Mouse (Mus musculus): ENCODE data around the gene Vmn1r219. TPM values are rescaled to one million over a fixed set of nuclear protein-coding genes. Genes with fewer than 3 reads are reported as not detected.
"Not testable (repeated sequence)": the region's sequence is repeated elsewhere in the genome, so short reads cannot be mapped to it uniquely, and the experiment has no call there.

The Vmn1r219 gene
- not detected in 2 replicates for total RNA-seq (2015; ENCODE audit: low replicate concordance)
- 0.09 TPM in 1 of 2 replicates, not detected in the other for total RNA-seq (2017; ENCODE audit: low replicate concordance)

DNA sequence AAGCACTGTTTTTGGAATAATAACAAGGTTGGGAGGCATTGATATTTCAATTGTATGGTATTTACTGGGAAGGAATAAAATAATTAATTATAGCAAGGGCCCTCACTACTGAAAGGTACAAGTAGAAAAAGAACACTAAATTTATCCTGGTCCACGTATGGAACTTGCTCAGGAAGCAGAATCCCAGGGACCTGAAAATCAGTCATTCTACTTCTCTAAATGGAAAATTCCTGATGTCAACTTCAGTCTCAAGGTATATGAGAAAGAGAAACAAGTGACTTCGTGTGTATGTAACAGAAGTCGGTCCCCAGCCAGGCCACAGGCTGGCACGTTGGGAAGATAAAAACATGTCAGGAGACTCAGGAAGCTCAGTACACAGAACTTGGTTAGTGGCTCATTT is at the start of gene Vmn1r219:
Gene Vmn1r219 (plus strand): TSS at position 301 of the 400 bp plus-strand sequence.
- no peak for ATAC-seq (replicated peaks; ENCODE audit: low FRiP score, poor library complexity, severe bottlenecking)

DNA sequence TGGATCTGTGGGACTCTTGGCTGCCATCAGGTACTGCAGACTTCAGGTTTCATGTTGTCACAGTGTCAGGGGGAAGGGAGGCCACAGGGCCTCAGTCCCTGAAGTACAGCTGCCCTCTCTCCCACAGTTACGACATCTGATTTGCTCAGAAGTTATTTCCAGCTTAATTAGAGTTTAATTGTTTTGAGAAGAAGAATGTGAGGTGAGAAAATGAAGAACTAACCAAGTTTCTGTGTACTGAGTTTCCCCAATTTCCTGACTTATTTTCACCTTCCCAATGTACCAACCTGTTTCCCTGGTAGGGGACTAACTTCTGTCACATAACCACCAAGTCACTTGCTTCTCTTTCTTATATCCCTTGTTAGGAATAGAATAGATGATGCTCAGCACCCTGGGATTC is 41.0 kb upstream of the Vmn1r219 start, which contains the start of gene Vmn1r217:
Gene Vmn1r217 (minus strand): TSS at position 101 of the 400 bp plus-strand sequence.
- ATAC-seq (replicated peaks; ENCODE audit: low FRiP score, poor library complexity, severe bottlenecking): not testable (repeated sequence)

DNA sequence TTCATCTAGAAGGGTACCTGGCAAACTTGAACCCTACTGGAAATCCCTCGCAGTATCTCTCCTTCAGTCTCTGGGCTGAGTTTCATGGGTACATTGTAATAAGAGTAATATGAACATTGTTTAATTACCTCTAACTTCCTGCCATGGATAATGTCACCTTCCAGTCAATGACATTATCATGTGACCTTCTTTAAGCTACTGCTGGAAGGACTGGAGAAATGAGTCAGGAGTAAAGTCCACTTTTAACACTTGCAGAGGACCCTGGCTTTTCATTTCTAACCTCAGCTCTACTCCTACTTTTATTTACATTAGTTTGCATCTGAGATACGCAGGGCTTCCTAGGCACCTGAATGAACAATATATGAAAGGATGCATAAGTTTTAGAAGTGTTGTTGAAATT is 38.5 kb upstream of the Vmn1r219 start:
- ATAC-seq (replicated peaks; ENCODE audit: low FRiP score, poor library complexity, severe bottlenecking): no peak

DNA sequence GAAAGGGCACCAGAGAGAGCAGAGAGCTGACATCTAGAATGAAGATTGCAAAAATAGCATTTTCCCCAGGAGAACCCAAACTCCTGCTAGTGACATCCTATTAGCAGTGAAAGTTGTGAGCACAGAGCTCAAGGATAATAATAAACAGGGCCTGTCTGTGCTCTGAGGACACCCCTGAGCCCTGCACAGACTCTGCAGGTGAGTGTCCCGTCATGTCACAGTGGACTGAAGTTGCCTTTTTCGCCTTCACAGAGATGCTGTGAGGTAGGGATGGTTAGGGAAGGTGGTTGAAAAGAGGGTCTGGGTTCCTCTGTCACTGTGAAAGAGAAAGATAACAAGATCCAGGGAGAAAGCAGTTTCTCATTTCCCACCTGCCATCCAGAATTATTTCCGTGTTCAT is 26.0 kb upstream of the Vmn1r219 start, which contains the start of gene Vmn1r218:
Gene Vmn1r218 (plus strand): TSS at position 57 of the 400 bp plus-strand sequence.
- no peak for ATAC-seq (replicated peaks; ENCODE audit: low FRiP score, poor library complexity, severe bottlenecking)

DNA sequence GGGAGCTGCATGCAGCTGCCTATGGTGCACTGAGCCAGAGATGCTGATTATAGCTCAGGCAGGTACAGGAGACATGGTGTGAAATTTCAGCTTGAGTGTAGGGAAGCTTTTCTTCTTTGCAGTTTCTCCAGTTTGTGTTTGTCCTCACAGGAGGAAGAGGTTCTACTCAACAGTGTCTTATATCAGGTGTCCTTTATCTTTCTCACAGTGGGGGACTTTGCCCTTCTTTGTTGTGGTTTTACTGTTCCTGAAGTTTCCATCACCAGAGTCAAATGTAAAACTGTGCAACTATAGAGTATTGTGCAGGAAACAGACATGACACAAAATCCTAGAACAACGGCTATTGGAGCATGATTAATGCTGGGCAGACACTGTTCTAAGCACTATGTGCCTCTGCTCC is 25.6 kb upstream of the Vmn1r219 start:
- no peak for ATAC-seq (replicated peaks; ENCODE audit: low FRiP score, poor library complexity, severe bottlenecking)

GRCm38 (mm10) chr13:23138880-23139279 is 20.2 kb upstream of the Vmn1r219 start:
- no peak for ATAC-seq (replicated peaks; ENCODE audit: low FRiP score, poor library complexity, severe bottlenecking)

GRCm38 (mm10) chr13:23157848-23158247 is 1.3 kb upstream of the Vmn1r219 start:
- no peak for ATAC-seq (replicated peaks; ENCODE audit: low FRiP score, poor library complexity, severe bottlenecking)

GRCm38 (mm10) chr13:23166471-23166870 is 7.4 kb downstream of the Vmn1r219 start:
- ATAC-seq (replicated peaks; ENCODE audit: low FRiP score, poor library complexity, severe bottlenecking): not testable (repeated sequence)

DNA sequence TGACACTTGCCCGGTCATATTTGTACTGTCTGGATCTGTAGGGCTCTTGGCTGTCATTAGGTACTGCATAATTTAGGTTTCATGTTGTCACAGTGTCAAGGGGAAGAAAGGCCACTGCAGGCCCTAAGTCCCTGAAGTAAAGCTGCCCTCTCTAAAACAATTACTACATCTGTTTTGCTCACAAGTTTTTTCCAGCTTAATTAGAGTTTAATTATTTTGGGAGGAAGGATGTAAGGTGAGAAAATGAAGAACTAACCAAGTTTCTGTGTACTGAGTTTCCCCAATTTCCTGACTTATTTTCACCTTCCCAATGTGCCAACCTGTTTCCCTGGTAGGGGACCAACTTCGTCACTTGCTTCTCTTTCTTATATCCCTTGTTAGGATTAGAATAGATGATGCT is 28.8 kb downstream of the Vmn1r219 start, which contains the start of gene Vmn1r220:
Gene Vmn1r220 (minus strand): TSS at position 101 of the 400 bp plus-strand sequence.
- no peak for ATAC-seq (replicated peaks; ENCODE audit: low FRiP score, poor library complexity, severe bottlenecking)

- ATAC-seq (replicated peaks; ENCODE audit: low FRiP score, poor library complexity, severe bottlenecking): not testable (repeated sequence)
Observed at GRCm38 (mm10) chr13:23203885-23204284, 44.8 kb downstream of the Vmn1r219 start.

DNA sequence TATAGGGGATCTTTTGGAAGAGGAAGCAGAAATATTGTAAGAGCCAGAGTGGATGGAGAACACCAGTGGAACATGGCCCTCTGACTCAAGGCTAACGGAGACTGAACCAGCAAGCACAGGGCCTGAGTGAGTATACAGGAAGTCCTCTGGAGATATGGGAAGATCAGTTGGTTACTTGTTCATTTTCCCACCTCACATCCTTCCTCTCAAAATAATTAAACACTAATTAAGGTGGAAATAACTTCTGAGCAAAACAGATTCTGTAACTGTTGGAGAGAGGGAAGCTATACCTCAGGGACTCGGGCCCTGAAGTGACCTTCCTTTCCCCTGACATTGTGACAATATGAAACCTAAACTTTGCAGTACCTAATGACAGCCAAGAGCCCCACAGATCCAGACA is 54.7 kb downstream of the Vmn1r219 start, which contains the start of gene Vmn1r221:
Gene Vmn1r221 (plus strand): TSS at position 301 of the 400 bp plus-strand sequence.
- ATAC-seq (replicated peaks; ENCODE audit: low FRiP score, poor library complexity, severe bottlenecking): not testable (repeated sequence)

Other genes starting within 250 kb of the Vmn1r219 start
- gene Vmn1r213, start 151.7 kb upstream of the Vmn1r219 start, total RNA-seq (2015; ENCODE audit: low replicate concordance): not detected in 2 replicates
- gene Vmn1r213, start 151.7 kb upstream of the Vmn1r219 start, total RNA-seq (2017; ENCODE audit: low replicate concordance): 0.70 TPM in 1 of 2 replicates, not detected in the other
- gene Vmn1r214, start 128.9 kb upstream of the Vmn1r219 start, total RNA-seq (2015; ENCODE audit: low replicate concordance): not detected in 2 replicates
- gene Vmn1r214, start 128.9 kb upstream of the Vmn1r219 start, total RNA-seq (2017; ENCODE audit: low replicate concordance): not detected in 2 replicates
- not detected in 2 replicates for gene Vmn1r215, start 91.3 kb upstream of the Vmn1r219 start, total RNA-seq (2015; ENCODE audit: low replicate concordance)
- gene Vmn1r215, start 91.3 kb upstream of the Vmn1r219 start, total RNA-seq (2017; ENCODE audit: low replicate concordance): not detected in 2 replicates
- gene Vmn1r217, start 41.1 kb upstream of the Vmn1r219 start, total RNA-seq (2015; ENCODE audit: low replicate concordance): not detected in 2 replicates
- under 0.01 and 0.09 TPM in 2 replicates for gene Vmn1r217, start 41.1 kb upstream of the Vmn1r219 start, total RNA-seq (2017; ENCODE audit: low replicate concordance)
- not detected in 2 replicates for gene Vmn1r218, start 26.2 kb upstream of the Vmn1r219 start, total RNA-seq (2015; ENCODE audit: low replicate concordance)
- gene Vmn1r218, start 26.2 kb upstream of the Vmn1r219 start, total RNA-seq (2017; ENCODE audit: low replicate concordance): 0.14 TPM in 1 of 2 replicates, not detected in the other
- not detected in 2 replicates for gene Vmn1r220, start 28.7 kb downstream of the Vmn1r219 start, total RNA-seq (2015; ENCODE audit: low replicate concordance)
- gene Vmn1r220, start 28.7 kb downstream of the Vmn1r219 start, total RNA-seq (2017; ENCODE audit: low replicate concordance): not detected in 2 replicates
- not detected in 2 replicates for gene Vmn1r221, start 54.8 kb downstream of the Vmn1r219 start, total RNA-seq (2015; ENCODE audit: low replicate concordance)
- not detected in 2 replicates for gene Vmn1r221, start 54.8 kb downstream of the Vmn1r219 start, total RNA-seq (2017; ENCODE audit: low replicate concordance)
- not detected in 2 replicates for gene Vmn1r222, start 76.6 kb downstream of the Vmn1r219 start, total RNA-seq (2015; ENCODE audit: low replicate concordance)
- not detected in 2 replicates for gene Vmn1r222, start 76.6 kb downstream of the Vmn1r219 start, total RNA-seq (2017; ENCODE audit: low replicate concordance)
- gene Vmn1r223, start 87.8 kb downstream of the Vmn1r219 start, total RNA-seq (2015; ENCODE audit: low replicate concordance): not detected in 2 replicates
- not detected in 2 replicates for gene Vmn1r223, start 87.8 kb downstream of the Vmn1r219 start, total RNA-seq (2017; ENCODE audit: low replicate concordance)
- gene Zfp322a, start 209.9 kb downstream of the Vmn1r219 start, total RNA-seq (2015; ENCODE audit: low replicate concordance): 10.4 and 10.8 TPM in 2 replicates
- gene Zfp322a, start 209.9 kb downstream of the Vmn1r219 start, total RNA-seq (2017; ENCODE audit: low replicate concordance): 10.9 and 11.2 TPM in 2 replicates